Mouse (Mus musculus): Measurements from ENCODE around the gene Prkar1b.

The Prkar1b gene

DNA sequence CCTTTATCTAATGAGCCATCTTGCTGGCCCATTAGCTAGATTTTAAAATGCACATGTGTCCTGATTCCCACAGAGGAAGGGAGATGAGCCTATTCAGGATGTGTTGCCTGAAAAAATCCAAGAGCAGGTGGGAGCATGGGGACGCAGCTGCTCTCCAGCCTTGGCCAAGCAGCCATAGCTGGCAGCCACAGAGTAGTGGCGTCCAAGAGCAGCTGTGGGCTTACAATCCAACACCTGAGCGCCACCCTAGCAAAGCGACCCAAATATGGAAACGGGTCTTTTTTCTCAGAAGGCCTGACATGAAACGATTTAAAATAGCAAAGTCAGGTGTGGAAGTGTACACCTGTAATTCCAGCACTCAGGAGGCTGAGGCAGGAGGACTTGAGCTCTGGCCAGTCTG is 145.2 kb downstream of the Prkar1b start:
- 59% methylated on average over 6 of the region's 6 CpGs for WGBS

DNA sequence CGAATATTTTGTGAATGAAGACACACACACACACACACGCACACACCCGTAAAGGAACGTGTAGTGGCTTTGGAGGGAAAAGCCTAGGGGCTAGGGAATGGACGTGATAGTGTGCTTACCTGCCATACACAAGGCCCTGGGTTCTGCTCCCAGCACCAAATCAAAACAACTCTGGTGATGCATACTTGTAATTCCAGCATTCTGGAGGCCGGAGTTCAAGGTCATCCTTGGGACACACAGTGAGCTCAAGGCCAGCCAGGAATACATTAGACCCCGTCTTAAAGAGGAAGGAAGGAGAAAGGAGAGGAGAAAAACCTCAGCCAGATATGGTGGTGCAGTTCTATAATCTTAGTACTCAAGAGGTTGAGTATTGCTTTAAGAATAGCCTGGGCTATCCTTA is 150.1 kb downstream of the Prkar1b start:
- 84% methylated on average over 7 of the region's 7 CpGs for WGBS

DNA sequence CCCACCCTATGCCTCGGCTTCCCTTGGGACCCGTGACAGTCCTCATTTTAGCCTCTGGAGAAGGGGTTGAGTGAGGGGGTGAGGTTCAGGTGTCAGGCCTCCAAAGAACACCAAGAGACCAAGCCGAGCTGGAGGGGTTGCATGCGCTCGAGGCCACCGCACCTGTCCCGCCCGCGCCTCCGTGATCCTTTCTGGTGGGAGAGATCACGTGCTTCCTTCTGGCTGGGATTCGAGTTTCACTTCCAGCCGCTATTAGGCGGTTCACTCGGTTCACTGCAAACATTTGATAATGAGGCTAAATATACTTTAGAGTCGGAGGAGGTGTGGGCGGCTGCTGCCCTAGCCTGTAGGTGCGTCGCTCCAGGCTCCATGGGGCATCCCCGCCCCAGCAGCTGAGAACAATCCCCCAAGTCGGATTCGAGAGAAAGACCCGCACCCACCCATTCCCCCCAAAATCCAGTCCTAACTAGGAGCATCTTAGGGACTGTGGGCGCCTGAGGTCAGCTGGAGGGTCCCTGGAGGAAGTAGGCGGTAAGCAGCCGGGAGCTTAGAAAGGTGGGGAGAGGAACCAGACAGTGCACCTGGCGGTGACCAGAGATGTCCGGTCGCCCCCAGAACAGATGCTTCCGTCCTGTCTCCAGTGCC is 151.7 kb downstream of the Prkar1b start:
- 5% methylated on average over 30 of the region's 30 CpGs for WGBS

DNA sequence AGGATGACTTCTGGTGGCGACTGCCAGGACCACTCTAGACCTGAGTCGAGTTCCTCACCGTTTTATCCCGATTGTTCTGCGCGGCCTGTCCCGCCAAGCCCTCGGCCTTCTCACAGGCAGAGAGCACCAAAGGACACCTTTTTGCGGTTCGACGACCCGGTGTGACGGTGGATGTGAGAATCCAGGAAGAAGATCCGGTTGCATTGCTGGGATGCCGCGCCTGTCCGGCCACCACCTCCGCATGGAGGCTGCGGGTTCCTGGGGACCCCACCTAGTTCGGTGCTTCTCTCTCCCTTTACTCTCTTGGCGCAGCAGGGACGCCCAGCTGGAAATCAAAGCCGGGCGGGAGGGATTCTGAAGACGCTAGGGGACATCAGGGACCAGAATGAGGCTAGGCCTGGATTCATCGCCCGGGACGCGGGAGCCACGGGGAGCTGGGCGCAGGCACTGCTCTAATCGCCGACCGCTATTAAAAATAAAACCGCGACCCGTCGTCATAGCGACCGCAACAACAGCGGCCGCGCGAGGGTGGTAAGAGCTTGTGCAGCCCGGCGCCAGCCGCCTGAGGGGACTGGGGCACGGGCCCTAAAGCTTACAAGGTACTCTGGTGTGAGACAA is 152.5 kb downstream of the Prkar1b start, which contains the start of gene Pdgfa:
Pdgfa (minus strand) TSS at position 200 of the 618 bp plus-strand sequence.
- 14% methylated on average over 48 of the region's 48 CpGs for WGBS

DNA sequence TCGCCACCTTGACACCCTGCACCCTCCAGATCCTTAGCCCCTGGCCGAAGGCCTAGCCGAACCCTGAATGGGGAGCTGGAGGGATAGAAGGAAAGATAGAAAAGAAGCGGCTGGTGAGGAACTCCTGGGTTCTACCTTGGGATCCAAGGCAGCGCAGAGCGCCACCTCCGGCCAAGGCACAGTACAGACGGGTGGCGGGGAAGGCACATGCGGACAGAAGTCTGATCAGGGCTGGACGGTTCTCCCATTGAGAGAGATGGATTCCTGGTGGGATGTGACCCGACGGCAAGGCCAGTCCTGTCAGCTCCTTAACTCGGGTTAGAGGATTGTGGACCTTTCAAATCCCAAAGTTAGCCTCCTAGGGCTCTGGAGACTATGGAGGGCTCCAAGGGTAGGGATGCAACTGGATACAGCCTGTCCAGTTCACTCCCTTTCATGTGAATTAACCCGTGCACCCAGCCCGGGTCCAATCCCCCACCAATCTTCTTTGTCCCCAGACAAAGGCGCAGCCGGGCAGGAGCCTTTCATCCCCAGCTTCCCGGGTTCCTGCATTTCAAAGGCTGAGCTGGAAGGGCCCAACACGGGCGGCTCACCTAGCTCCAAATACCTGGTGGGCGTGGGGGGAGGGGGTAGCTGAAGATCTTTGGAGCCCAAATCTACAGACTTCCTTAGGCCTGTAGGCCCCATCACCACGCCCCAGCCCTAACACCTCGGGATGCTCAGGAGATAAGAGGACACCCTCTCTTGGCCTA is 153.3 kb downstream of the Prkar1b start:
- WGBS = 29% methylated on average over 24 of the region's 24 CpGs

DNA sequence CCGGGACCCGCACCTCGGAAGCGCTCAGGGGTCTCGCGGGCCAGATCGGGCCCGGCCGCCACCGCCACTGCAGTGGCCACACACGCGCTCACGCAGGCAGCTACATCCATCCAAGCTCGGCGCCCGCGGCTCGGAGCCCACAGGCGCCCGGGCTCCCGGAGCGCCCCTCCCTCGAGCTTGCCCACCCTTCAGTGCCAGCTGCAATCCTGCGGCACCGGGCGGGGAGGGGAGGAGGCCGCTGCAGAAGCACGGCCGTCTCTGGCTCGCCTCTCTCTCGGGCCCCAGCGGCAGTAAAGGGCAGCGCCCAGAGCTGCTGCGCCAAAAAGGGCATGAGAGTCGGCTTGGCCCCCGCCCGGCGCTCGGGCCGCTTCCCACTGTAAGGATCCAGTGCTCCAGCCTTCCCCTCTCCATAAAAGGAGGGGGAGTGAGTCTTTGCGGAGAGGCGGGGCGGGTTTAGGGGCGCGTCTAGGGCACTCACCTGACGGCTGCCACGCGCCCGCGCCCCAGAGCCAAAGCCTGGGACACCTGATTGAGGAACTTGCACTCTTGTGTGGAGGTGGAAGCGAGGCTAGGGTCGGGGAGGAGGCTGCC is 154.0 kb downstream of the Prkar1b start:
- WGBS = 1% methylated on average over 52 of the region's 52 CpGs

DNA sequence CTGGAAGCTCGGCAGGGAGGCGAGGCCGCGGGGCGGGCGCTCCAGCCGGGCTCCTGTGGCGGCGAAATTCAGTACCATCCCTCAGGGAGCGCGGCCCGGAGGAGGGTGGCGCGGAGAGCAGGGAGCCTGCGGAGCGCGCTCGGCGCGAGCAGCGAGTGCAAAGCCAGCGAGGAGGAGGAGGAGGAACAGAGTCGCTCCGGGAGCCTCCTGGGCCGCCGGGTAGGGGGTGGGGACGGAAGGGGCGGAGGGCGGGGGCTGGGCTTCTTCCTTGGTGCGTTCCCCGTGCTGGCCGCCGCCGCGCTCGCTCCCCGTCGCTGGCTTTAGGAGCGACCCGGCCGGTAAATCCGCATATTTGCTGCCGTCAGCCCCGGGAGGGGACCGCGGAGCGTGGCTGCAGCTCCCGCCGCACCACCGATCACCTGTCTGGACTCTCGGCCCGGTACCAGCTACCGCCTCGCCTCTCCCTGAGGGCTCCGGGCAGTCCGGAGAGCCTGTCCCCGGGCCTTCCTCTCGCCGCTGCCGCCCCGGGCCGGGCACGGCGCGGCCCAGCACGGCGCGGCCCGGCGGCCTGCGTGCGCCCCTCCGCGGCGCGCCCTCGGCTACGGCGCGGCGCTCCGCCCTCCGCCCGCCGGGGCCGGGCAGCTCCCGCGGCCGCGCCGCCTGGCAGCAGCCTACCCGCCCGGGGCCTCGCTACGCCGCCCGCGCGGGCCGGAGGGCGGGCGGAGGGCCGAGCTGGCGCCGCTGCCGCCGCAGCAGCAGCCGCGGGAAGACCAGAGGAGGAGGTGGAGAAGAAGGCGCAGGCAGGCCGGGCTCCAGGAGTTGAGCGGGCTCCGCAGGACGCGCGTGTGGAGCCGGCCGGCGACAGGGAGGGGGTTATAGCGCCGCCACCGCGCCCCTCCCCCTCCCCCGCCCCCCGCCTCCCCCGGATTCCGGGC is 154.7 kb downstream of the Prkar1b start:
- WGBS = 2% methylated on average over 121 of the region's 127 CpGs

DNA sequence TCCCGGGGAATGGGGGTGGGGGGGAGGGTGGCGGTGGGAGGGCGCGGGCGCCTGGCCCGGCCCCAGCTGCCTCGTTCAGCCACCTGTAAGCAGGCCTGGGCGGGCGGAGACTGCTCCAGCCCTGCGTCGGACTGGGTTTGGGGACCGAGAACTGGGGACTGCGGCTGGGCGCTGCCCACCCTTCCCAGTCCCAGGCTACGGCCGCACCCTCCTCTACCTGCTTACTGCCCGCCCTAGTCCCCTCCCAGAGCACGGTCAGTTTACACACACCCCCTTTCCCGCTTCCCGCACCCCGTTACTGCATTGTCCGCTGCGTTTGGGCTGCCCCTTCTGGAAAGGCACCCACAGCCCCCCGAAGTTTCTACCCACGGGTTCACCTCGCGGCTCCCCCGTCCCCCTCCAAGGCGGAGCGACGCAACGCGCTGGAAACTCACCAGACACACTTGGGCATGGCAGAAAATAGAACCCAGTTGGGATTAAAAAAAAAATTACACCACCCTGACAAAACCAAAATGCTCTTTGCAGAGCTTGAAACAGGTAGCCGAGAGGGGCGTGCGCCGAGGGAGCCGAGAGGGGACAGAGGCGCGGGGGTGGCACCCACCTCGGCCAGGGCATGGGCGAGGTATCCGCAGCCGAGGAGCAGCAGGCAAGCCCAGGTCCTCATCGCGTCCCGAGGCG is 155.6 kb downstream of the Prkar1b start:
- WGBS = under 1% methylated on average over 47 of the region's 48 CpGs

DNA sequence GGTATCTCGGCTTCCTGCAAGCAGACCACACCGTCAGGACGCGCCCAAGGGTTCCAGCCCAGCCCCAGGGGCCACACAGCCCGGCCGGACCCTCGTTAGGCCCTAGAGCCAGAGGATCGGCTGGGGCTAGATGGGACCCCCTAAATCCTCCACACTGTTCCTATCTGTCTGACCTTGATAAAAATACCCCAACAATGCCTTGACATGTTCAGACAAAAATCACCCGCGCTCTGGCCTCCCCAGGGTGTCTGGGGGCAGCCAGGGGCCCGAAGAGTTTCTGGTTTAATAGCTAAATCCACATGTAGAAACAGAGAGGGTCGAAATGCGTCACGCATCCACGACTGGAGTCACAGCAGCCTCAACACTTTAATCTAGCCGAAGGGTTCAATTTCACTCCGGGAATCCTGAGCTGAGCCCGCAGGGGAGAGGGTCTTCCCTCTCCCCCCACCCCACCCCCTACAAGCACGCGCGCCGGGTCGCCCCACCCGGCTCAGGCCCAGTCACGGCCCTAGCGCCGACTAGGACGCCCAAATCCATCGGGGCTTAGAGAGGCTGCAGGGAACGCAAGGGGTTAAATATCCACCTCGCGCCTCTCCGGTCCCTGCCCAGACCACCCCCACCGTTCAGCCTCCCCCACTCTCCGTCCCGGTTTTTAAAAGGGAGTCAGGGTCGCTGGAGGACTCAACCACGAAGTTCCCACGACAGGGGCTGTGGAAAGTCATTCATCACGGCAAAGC is 156.3 kb downstream of the Prkar1b start:
- WGBS = 2% methylated on average over 40 of the region's 40 CpGs

DNA sequence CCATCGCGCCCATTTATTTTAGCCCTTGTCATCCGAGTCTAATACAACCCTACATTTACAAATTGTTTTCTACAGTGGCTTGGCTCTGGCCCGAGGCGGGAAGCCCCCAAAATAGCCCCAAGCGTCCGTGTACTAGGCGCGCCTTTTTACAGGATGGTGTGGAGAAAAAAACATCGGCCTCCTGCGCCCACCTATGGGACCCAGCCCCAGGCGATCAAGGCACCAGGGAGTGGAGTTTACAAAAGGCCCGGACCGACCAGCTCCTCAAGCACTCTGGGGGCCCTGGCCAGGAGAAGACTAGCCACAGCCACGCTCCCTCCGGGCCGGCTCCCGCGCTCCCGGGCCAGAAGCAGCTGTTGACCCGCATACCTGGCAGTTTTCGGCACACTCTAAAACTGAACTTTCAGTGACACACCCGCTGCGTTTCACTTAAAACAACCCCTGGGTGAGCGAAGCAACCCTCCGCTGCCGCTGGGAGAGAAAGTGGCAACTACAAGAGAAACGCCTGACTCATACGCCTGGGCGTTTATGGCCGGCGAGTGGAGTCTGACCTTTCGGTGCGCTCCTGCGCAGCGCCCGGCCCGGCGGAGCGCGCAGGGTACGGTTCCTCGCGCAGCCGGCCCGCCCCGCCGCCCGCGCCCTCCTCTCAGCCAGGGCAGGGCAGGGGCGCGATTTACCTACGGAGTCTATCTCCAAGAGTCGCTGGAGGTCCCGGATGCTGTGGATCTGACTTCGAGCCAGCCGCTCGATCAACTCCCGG is 157.0 kb downstream of the Prkar1b start:
- 24% methylated on average over 59 of the region's 59 CpGs for WGBS

DNA sequence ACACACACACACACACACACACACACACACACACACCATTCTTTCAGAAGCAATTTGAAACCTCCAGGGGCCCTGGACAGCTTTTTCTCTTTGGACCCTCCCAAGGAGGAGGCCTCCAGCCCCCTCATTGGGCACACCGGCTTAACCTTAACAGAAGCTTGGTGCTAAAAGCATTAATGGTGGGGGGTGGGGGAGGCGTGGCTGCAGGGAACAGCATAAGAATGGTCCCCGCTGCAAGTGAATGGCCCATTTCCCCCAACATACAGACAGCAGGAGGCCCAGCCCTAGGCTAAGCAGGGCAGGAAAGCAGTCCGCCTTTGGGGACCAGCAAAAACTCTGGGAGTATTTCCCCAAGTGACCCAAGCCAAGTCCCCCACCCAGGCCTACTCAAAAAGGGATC is 158.1 kb downstream of the Prkar1b start:
- 86% methylated on average over 4 of the region's 4 CpGs for WGBS

DNA sequence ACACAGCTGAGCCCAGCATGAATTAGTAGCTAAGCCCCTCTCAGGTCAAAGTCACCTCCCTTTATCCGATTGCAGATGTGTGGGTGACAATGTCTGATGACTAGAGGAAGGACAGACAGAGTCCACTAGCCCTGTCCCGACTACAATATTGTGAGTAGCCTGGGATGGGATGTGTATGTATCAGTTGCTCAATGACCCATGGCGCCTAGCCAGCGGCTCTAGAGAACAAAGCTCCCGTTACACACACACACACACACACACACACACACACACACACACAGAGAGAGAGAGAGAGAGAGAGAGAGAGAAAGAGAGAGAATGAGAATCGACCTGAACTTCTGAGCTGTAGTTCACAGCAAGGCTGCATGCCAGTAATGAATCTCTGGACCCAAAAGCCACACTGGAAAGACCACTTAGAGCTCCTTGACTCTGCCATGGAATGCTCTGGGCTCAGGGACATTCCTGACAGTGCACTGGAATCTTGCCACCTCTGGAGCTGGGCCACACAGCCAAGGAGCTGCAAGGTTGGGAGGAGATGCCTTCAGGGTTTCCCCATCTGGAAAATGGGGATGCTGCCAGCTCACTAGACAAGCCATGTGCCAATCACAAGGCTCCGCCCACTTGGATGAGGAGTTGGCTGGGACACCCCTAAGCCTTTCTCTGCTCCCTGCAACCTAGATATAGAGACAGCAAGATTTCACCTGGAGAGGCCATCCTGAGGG is 159.0 kb downstream of the Prkar1b start:
- WGBS = 74% methylated on average over 7 of the region's 7 CpGs

DNA sequence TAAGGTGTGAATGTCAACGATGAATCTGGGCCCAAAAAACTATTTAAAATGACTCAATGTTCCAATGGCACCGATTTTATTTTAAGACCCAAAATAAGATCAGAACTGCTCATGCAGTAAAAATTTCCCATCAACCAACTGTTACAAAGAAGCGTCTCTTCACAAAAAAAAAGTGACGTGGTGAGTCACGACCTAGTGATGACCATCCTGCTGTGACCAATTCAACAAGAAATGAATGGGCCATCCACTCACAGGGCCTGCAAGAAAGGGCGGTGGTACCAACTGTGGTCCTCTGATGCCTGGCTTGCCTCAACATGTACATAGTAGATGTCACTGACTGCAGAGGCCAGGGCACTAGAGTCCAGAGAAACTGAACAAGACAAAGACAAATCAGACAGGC is 160.2 kb downstream of the Prkar1b start:
- WGBS = 60% methylated on average over 6 of the region's 6 CpGs

DNA sequence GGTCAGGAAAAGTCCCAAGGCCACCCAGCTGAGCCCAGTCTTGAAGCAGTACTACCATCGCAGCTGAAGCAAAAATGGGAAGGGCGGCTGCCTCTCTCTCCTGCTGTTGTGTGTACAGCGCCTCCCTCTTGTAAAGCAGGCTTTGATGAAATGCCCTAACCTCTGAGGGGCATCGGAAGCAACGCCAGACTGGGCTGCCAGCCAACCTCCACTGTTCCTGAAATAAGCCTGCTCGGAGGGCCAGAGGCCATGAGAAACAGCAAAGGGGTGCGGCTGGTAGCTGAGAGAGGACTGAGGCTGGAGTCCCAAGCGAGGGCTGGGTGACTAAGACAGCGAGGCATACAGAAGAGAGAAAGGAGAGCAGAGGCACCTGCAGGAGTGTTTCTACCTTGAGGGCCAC is 161.0 kb downstream of the Prkar1b start:
- WGBS = 42% methylated on average over 9 of the region's 9 CpGs

DNA sequence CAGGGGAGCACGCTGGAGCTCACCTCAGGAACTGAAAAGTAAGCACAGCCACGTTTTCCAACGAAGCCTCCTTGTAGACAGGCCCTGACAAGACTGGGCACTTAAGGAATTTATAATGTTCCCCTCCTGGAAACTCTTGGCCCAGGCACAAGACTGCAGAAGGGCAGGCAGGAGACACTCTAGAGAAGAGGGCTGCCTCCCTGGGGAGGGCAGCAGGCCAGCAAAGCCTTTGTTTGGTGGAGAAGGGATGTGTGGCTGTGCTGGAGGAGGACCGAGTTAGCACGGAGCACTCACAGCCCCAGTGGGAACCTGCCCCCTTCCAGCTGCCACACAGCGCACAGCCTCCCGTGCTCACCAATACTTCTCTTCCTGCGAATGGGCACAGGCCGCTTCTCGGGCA is 161.8 kb downstream of the Prkar1b start:
- WGBS = 61% methylated on average over 10 of the region's 10 CpGs

DNA sequence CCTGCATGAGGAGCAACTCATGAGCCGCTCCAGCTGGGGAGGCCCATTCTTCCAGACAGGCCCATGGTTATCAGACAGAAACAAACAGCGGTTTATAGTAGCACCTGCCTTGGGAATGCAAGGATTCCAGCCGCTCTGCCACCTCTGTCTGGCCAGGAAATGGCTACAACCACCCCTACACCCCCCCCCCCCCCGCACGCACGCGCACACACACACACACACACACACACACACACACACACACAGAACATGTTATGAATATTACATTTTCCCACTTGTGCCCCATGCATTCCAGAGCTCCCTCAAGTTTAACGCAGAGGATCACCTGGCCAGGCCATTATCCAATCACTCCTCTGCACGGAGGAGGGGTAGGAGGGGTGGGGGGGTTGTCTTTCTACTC is 167.9 kb downstream of the Prkar1b start:
- WGBS = 98% methylated on average over 9 of the region's 9 CpGs

DNA sequence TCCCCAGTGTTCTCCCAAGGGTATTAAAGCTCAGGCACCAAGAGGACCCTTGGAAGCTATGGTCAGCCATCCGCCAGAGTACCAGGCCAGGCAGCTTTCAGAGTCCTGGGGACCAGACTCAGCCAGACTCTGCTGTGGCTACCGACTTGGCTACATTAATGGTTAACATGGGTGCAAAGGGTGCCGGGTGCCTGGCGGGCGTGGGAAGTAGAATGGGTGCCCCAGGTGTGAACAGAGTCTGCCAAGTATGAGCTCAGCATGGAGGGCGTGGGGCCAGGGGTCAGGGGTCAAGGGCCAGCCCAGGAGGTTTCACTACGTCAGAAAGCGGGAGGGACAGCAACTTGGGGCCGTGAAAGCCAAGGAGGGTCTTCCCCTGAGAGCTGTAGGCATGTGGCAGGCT is 169.2 kb downstream of the Prkar1b start:
- WGBS = 89% methylated on average over 9 of the region's 9 CpGs

DNA sequence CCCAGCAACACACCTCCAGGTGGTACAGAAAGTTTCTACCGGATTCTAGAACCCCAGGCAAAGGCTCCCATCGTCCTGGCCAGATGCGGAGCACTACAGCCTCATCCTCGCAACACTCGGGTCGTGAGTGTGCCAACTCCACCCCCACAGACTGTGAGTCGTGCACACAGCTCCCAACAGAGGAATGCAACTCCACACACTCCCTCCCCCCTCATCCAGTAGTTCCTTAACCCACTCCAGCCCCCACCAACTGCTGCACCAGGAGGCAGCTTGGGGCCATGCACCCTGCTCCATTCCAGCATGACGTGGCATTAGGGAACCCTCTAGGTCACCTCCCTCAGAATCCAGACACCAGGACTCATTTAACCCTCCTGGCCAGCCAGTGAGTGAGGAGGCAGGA is 170.0 kb downstream of the Prkar1b start:
- WGBS = 35% methylated on average over 8 of the region's 8 CpGs

DNA sequence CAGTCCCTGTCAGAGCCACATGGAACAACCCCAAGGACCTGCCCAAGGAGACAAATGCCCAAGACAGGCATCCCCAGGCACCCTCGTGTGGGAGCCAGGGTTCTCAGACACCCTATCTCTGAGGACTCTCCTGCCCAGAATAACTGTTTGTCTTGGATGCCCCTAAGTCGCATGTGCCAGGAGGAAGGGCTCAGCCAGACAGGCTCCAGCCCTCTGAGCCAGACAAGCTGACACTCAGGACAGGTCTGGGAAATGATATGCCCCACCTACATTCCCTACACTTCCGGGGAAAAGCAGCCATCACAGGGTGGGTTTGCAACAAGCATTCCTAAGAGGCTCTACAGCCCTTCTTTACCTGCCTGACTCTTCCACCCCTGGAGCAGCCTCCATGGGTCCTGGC is 172.0 kb downstream of the Prkar1b start:
- 63% methylated on average over 3 of the region's 3 CpGs for WGBS

Data from cerebral cortex, adult 2 months (tissue).